Mouse (Mus musculus) thymus, postnatal 14 days (tissue): ENCODE measurements at regions not wholly inside any gene's neighbourhood (a gene's known extent, or its start where the extent isn't known, plus 50 kb on each side); places are given as distances from the start of the nearest gene placed in this dataset.
A peak's percentile ranks its signal among the peaks of the same experiment; 100 is the strongest.
"Not testable (repeated sequence)": the region's sequence is repeated elsewhere in the genome, so short reads cannot be mapped to it uniquely, and the experiment has no call there.

Experiments used
- DNase-seq: peaks from one replicate; pipeline ENCODE4 v3.0.0; 2021

DNA sequence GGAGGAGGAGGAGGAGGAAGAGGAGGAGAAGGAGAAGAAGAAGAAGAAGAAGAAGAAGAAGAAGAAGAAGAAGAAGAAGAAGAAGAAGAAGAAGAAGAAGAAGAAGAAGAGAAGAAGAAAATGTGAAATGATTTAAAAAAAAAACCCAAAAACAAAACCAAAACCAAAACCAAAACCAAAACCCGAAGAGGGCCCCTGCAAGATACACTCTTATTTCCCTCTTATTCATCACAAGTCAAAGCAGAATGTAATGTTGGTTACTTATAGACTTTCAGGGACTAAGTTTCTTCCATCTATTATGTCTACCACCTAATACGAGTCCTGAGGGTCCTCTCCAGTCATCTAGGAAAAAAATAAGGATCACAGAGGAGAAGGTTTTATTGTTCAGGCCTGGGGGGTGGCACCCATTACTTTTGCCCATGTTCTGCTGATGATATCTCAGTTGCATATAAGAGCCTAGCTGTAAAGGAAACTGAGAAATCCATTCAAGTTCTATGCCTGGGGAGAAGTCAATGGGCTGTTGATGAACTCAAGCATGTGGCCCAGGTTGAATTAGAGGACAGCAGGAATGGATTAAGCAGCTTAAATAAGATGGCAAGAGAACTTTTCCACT lies 118.0 kb downstream of the Gm5426 start:
- no peak for DNase-seq

GRCm38 (mm10) chr10:96257935-96258334 lies 121.5 kb downstream of the Gm5426 start:
- DNase-seq: no peak

GRCm38 (mm10) chr10:96259242-96259641 lies 122.8 kb downstream of the Gm5426 start:
- DNase-seq: no peak

DNA sequence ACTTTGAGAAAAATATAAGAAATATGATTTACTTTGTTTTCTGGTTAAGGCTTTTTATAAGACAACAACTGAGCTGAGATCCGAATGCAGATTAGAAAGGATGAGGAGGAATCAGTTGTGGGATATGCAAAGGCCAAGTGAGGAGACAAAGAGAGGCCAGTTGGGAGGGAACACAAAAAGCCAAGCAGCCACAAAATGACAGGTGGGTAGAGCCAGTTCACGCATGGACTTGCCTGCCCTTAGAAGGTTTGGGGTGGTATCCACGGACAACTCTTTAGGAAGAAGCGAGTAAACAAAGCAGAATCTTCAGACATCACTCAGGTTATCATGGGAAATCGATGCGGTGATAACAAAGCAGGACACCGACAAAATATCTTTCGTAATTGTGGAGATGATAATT lies 123.2 kb downstream of the Gm5426 start:
- DNase-seq: no peak

- DNase-seq: no peak
Measured at GRCm38 (mm10) chr10:96263544-96263943, 127.1 kb downstream of the Gm5426 start.

DNA sequence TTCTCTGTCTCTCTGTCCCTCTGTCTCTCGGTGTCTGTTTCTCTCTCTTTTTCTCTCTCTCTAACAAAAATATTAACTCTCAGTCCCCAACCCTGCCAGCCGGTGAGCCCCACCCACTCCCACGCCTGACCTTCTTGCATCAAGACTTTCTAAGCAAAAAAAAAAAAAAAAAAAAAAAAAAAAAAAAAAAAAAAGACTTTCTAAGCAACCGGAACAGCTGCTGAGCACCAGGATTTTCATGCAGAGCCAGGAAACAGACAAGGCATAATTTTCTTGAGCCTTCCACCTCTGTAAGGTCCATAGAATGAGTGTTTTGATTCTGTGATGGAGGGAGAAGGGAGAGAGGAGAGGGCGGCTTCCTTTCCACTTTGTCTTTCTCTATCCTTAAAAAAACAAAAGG lies 128.0 kb downstream of the Gm5426 start:
- no peak for DNase-seq

- DNase-seq: no peak
Measured at GRCm38 (mm10) chr10:96264866-96265265, 128.5 kb downstream of the Gm5426 start.

DNA sequence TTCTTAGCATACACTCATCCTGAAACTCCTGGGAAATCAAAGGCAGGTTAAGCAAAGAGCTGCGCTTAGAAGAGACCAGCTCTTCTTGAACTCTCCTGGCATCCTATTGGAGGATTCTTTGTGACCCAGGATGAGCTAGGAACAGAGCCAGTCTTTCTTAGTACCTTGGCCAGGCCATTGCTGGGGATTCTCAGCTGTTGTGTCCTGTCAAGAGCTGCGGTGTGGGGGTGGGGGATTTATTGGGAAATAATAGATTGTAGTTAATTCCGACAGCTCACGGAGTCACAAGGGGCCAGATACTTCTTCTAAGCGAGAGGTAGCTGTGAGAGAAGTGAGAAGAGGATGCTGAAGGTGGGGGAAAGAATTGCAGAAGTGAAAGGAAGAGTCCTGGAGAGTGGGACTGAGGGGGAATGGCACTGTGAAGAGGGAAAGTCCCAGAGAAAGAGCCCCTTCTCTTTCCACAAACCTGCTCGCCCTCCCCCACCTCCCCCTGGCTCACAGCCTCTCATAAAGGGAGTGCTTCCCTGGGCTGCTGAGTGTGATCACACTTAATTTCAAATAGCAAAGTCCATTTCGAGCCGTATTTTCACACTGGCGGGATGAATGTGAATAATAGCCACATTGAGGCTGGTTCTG lies 129.8 kb downstream of the Gm5426 start:
- DNase-seq: no peak

DNA sequence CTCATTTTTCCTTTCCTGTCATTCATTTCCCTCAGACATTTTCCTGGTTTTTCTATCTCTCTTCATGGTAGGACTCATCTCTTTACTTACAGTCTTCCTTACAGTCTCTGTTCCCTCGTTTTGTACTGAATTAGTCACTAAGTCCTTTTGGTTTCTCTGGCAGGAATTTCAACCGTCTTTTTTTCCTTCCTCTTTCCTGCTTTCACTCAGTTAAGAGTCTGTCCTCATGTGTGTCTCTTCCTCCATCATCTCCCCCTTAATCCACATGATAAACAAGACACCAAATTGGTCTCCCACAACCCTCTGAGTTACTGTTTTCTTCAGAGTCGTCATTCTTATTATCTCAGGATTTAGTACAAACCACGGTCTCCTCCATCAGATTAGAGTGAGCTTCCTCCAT lies 131.2 kb downstream of the Gm5426 start:
- no peak for DNase-seq

DNA sequence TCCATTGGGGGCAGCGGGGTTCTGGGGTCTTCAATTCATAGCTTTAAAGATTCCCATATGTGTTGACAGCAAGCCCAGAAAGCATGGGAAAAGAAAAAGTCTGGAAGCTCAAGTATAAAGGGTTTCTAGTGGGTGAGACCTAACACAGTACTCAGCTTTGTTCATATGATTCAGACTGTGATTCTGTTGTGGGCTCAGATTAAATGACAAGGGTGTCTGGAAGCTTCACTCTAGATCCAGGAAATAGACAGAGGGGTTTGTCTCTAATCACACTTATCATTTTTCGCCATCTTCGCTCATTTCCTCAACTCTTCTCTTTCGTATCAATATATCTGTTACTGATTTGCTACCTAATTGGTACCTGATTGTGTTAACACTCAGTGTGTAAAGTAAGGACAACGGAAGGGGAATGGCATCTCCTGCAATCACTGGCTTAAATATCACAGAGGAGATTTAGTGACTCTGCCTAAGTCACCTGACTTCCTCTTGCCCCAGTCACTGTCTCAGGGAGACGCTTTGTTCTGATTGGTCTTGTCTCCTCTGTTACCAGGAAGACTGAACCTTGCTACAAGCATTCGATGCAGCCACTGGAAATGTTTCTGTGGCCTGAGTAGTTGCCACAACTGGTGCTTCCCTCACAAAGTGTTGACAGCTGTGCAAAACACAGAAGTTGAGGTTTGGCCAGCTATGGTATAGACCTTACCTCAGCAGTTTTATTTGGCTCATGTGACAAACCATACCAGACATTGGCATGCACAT lies 137.4 kb downstream of the Gm5426 start:
- DNase-seq: peak; percentile 37

GRCm38 (mm10) chr10:96280149-96280548 lies 143.7 kb downstream of the Gm5426 start:
- no peak for DNase-seq

DNA sequence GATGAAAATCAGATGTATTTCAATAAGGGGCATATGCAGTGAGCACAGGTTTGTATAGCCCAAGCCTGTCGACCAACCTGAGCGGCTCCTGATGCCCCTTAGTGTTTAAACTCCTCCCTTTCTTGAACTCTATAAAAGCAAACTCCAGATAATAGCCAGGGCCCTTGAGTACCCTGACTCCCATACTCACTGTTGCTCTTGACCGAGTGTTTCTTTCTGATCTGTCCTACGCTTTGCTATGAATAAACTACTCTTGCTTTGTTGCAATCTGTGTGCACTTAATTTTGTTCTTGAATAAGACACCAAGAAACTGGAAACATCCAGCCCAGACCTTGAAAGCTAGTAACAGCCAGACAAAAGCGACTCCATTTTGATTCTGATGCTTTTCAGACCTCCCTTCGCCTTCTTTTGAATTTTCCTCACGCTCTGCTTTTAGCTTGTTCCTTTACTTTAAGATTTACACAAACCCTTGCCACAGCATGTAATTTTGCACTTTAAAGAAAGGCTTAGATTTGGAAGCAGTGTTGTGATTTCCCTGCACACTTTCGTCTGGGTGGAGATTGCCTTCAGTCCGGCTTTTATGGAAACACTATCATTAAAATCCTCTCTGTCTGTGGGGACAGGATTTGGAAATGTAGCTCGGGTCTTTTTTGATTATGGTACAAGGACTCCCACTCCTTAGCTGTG lies 149.1 kb downstream of the Gm5426 start:
- DNase-seq: no peak

GRCm38 (mm10) chr10:96286094-96286485 lies 149.7 kb downstream of the Gm5426 start:
- DNase-seq: no peak

DNA sequence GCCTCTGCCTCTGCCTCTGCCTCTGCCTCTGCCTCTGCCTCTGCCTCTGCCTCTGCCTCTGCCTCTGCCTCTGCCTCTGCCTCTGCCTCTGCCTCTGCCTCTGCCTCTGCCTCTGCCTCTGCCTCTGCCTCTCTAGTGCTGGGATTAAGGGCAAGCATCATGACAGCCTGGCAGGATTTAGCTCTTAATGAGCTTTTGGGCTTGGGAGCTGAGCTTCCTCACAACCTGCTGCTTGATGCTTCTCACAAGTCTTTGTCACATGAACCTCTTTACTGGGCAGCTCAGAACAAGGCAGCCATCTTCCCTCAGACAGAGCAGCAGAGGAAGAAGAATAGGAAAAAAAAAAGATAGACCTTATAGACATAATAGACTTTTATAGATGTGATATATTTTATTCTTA lies 152.6 kb downstream of the Gm5426 start:
- not testable (repeated sequence) for DNase-seq

GRCm38 (mm10) chr10:96293622-96294021 lies 157.2 kb downstream of the Gm5426 start:
- no peak for DNase-seq

- DNase-seq: no peak
Measured at GRCm38 (mm10) chr10:96294666-96295065, 158.3 kb downstream of the Gm5426 start.

GRCm38 (mm10) chr10:96297658-96298057 lies 161.3 kb downstream of the Gm5426 start:
- no peak for DNase-seq

GRCm38 (mm10) chr10:96298566-96298965 lies 162.2 kb downstream of the Gm5426 start:
- DNase-seq: no peak

DNA sequence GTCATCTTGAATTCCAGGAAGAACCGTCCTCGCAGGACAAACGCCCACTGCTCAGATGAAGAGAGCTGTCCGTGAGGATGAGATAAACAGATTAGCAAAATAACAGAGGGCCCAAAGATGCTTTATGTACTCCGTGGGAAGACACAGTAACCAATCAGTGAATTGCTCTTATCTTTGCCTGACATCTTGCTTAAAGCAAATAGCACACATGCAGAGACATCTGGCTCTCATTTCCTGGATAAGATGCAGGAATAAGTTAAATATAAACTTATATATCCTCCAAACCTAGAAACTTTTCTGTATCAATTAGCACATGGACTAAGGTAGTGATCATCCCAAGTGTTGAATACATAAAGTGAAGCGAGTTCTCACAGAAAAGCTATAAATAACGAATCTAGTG lies 169.3 kb downstream of the Gm5426 start:
- DNase-seq: no peak

DNA sequence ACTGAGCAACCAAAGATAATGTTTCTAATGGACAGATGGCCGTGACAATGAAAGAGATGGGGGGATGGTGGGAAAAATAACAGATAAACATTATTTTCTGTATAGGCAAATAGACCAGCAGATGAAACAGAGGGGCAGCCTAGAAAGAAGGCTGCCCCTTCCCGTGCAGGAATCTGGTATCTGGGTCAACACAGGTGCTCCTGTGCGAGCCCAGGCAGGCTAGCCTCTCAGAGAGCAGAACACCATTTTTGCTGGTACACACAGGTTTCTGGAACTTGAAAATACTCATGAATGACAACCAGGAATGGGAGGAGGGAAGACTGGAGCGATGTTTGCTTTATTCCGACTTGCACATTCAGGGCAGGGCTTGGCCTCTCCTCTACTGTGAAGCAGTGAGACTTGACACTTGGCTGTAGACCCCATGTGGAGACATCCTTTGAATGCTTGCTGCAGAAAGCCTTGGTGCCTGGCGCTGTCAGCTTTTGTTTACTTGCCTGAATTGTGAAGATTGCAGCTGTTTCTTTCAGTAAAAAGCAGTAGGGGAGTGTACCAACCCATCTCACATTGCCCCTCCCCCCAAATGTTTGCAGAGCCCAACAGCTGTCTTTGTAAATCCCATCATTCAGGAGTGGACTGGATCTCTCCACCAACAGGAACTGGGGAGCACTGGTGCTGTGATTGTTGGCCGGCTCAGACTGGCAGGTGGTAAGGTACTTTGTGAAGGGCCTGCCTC lies 172.5 kb downstream of the Gm5426 start:
- DNase-seq: no peak

DNA sequence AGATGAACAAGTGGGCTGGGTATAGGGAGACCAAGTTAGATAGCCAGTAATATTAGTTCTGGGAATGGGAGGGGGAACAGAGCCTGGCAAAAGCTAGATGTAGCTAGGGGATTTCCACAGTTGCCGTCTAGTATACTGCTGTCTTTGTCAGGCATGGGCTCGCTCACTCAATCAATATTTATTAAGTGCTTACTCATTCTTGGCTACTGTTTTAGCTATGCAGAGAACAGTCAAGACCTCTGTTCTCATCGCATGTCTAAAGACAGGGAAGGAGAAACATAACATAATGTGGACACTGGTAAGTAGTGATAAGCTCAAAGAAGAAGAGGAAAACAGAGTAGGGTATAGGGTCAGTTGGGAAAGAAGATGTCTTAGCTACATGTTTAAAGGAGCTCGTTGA lies 173.4 kb downstream of the Gm5426 start:
- DNase-seq: no peak

GRCm38 (mm10) chr10:96325297-96325696 lies 188.9 kb downstream of the Gm5426 start:
- no peak for DNase-seq
